Mouse (Mus musculus) erythroid progenitor cell, adult 5-6 weeks (primary cell): ENCODE results near the gene Ndufb7. TPM values are rescaled to one million over a fixed set of nuclear protein-coding genes. Genes with fewer than 3 reads are reported as not detected.

ENCODE experiments used
- ATAC-seq: replicated peaks from 2 replicates; pipeline ENCODE4 v1.8.0; 2016; ENCODE audit warnings: moderate number of reproducible peaks, mild to moderate bottlenecking, moderate TSS enrichment, inconsistent platforms; ENCODE audit not compliant: poor library complexity, low FRiP score, severe bottlenecking
- total RNA-seq, 2 experiments: library from RNA; stranded (forward) in 1 of 2; stranded (reverse) in 1 of 2; fragments of 150-400 nt in 1 of 2; fragments of 186-747, 209-891 nt in 1 of 2; gene quantifications; 2 replicates each; pipeline versions ENCODE4 v1.2.3 to v1.2.4; 2015 to 2017; ENCODE audit warnings: low replicate concordance in 2 of 2

Ndufb7 gene
- total RNA-seq, 2 experiments from 2014 or later, result 75.9 to 90.1 TPM

GRCm38 (mm10) chr8:83598146-83598545 lies 31.7 kb downstream of the Ndufb7 start:
- no peak for ATAC-seq

- peak; percentile 57 for ATAC-seq
Measured at GRCm38 (mm10) chr8:83599814-83600213, 33.3 kb downstream of the Ndufb7 start.

- no peak for ATAC-seq
Measured at GRCm38 (mm10) chr8:83602650-83603029, 36.2 kb downstream of the Ndufb7 start.

- ATAC-seq, result peak; percentile 88
Measured at GRCm38 (mm10) chr8:83607661-83608397, 41.4 kb downstream of the Ndufb7 start, which contains the start of the genes Tecr and Dnajb1. TSS of gene Tecr (minus strand) at chr8:83607971. TSS of gene Dnajb1 (plus strand) at chr8:83608193.

GRCm38 (mm10) chr8:83608398-83608829 lies 41.9 kb downstream of the Ndufb7 start:
- ATAC-seq, result peak; percentile 80

GRCm38 (mm10) chr8:83609086-83609485 lies 42.6 kb downstream of the Ndufb7 start:
- no peak for ATAC-seq

- ATAC-seq, result no peak
Measured at GRCm38 (mm10) chr8:83609547-83610180, 43.2 kb downstream of the Ndufb7 start.

- no peak for ATAC-seq
Measured at GRCm38 (mm10) chr8:83611921-83612320, 45.5 kb downstream of the Ndufb7 start.

GRCm38 (mm10) chr8:83613695-83614094 lies 47.2 kb downstream of the Ndufb7 start:
- no peak for ATAC-seq

GRCm38 (mm10) chr8:83616625-83617024 lies 50.2 kb downstream of the Ndufb7 start:
- no peak for ATAC-seq

GRCm38 (mm10) chr8:83617111-83617510 lies 50.6 kb downstream of the Ndufb7 start:
- ATAC-seq, result no peak

GRCm38 (mm10) chr8:83618566-83618965 lies 52.1 kb downstream of the Ndufb7 start:
- no peak for ATAC-seq

GRCm38 (mm10) chr8:83619568-83620285 lies 53.3 kb downstream of the Ndufb7 start:
- no peak for ATAC-seq

Other genes with a start within 250 kb of the Ndufb7 start
- 13.0 and 17.6 TPM in 2 replicates for gene Elmod2, start 234.2 kb upstream of the Ndufb7 start, total RNA-seq (2015; ENCODE audit: low replicate concordance)
- 17.3 and 22.1 TPM in 2 replicates for gene Elmod2, start 234.2 kb upstream of the Ndufb7 start, total RNA-seq (2017; ENCODE audit: low replicate concordance)
- not detected in 2 replicates for gene Mgat4d, start 218.2 kb upstream of the Ndufb7 start, total RNA-seq (2015; ENCODE audit: low replicate concordance)
- not detected in 2 replicates for gene Mgat4d, start 218.2 kb upstream of the Ndufb7 start, total RNA-seq (2017; ENCODE audit: low replicate concordance)
- 5.8 and 8.0 TPM in 2 replicates for gene Clgn, start 176.8 kb upstream of the Ndufb7 start, total RNA-seq (2015; ENCODE audit: low replicate concordance)
- 4.9 and 10.9 TPM in 2 replicates for gene Clgn, start 176.8 kb upstream of the Ndufb7 start, total RNA-seq (2017; ENCODE audit: low replicate concordance)
- 136 and 184 TPM in 2 replicates for gene Scoc, start 108.3 kb upstream of the Ndufb7 start, total RNA-seq (2015; ENCODE audit: low replicate concordance)
- 126 and 141 TPM in 2 replicates for gene Scoc, start 108.3 kb upstream of the Ndufb7 start, total RNA-seq (2017; ENCODE audit: low replicate concordance)
- gene Olfr370, start 30.9 kb upstream of the Ndufb7 start, total RNA-seq (2015; ENCODE audit: low replicate concordance), result not detected in 2 replicates
- gene Olfr370, start 30.9 kb upstream of the Ndufb7 start, total RNA-seq (2017; ENCODE audit: low replicate concordance), result not detected in 2 replicates
- 292 and 301 TPM in 2 replicates for gene Tecr, start 41.3 kb downstream of the Ndufb7 start, total RNA-seq (2015; ENCODE audit: low replicate concordance)
- gene Tecr, start 41.3 kb downstream of the Ndufb7 start, total RNA-seq (2017; ENCODE audit: low replicate concordance), result 92.2 and 190 TPM in 2 replicates
- gene Dnajb1, start 41.5 kb downstream of the Ndufb7 start, total RNA-seq (2015; ENCODE audit: low replicate concordance), result 56.2 and 59.5 TPM in 2 replicates
- gene Dnajb1, start 41.5 kb downstream of the Ndufb7 start, total RNA-seq (2017; ENCODE audit: low replicate concordance), result 58.9 and 62.4 TPM in 2 replicates
- gene Gipc1, start 86.0 kb downstream of the Ndufb7 start, total RNA-seq (2015; ENCODE audit: low replicate concordance), result 2.9 and 5.9 TPM in 2 replicates
- gene Gipc1, start 86.0 kb downstream of the Ndufb7 start, total RNA-seq (2017; ENCODE audit: low replicate concordance), result 9.3 and 12.5 TPM in 2 replicates
- gene Ptger1, start 100.0 kb downstream of the Ndufb7 start, total RNA-seq (2015; ENCODE audit: low replicate concordance), result not detected in 2 replicates
- 0.13 TPM in 1 of 2 replicates, not detected in the other for gene Ptger1, start 100.0 kb downstream of the Ndufb7 start, total RNA-seq (2017; ENCODE audit: low replicate concordance)
- gene Pkn1, start 132.5 kb downstream of the Ndufb7 start, total RNA-seq (2015; ENCODE audit: low replicate concordance), result 12.6 and 25.9 TPM in 2 replicates
- 9.2 and 11.0 TPM in 2 replicates for gene Pkn1, start 132.5 kb downstream of the Ndufb7 start, total RNA-seq (2017; ENCODE audit: low replicate concordance)
- gene Ddx39, start 148.5 kb downstream of the Ndufb7 start, total RNA-seq (2015; ENCODE audit: low replicate concordance), result 86.5 and 90.1 TPM in 2 replicates
- gene Ddx39, start 148.5 kb downstream of the Ndufb7 start, total RNA-seq (2017; ENCODE audit: low replicate concordance), result 47.4 and 93.2 TPM in 2 replicates
- gene Adgre5, start 174.7 kb downstream of the Ndufb7 start, total RNA-seq (2015; ENCODE audit: low replicate concordance), result 34.8 and 54.8 TPM in 2 replicates
- 28.8 and 29.0 TPM in 2 replicates for gene Adgre5, start 174.7 kb downstream of the Ndufb7 start, total RNA-seq (2017; ENCODE audit: low replicate concordance)